Mouse (Mus musculus): ENCODE data around the gene Spata21.

The Spata21 gene

DNA sequence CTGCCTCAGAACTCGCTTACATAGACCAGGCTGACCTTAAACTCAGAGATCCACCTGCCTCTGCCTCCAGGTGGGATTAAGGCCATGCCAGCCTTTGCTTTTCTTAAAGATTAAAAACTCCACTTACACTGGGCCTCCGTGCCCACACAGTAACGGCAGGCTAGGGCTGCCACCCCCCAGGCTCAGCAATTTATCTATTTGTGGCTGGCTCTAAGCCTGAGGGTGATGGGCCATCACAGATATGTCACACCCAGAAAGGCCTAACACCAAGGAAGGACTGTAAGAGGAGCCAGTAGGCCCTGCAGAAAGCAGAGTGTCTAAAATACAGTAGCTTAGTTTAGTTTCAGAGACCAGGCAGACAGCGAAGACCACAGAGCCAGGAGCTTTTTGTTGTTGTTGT lies 14.0 kb upstream of the Spata21 start:
- 67% methylated on average over 4 of the region's 4 CpGs for WGBS

DNA sequence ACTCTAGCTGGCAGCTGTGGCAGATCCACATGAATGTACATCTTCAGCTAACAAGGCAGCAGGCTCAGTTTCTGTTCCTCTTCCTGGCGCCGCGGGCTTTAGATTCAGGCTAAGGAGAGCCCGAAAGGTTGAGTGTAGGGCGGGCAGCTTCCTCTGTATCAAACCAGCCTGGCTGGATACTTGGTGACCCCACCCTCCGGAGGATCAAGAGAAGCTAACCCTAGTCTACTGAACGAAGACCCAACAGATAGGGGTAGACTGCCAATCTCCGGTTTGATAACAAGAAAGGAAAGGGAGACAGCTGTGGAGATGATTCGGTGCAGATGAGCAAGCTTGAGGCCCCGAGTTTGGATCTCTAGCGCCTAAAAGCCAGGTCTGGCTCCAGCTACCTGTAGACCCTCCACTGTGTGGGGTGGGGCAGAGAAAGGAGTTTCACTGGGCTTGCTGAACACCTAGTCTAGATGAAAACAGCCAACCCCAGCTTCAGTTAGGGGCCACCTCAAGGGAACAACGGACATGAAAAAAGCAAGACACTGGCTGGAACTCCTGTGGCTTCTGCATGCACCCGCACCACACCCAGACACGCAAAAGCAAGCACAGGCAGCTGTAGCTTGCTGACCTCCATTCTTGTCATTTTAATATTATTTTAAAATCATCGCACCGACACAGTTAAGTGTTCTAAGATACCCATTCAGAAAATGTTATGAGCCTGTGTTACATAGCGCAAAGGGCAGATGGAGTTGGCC lies 11.2 kb upstream of the Spata21 start:
- 49% methylated on average over 17 of the region's 17 CpGs for WGBS

DNA sequence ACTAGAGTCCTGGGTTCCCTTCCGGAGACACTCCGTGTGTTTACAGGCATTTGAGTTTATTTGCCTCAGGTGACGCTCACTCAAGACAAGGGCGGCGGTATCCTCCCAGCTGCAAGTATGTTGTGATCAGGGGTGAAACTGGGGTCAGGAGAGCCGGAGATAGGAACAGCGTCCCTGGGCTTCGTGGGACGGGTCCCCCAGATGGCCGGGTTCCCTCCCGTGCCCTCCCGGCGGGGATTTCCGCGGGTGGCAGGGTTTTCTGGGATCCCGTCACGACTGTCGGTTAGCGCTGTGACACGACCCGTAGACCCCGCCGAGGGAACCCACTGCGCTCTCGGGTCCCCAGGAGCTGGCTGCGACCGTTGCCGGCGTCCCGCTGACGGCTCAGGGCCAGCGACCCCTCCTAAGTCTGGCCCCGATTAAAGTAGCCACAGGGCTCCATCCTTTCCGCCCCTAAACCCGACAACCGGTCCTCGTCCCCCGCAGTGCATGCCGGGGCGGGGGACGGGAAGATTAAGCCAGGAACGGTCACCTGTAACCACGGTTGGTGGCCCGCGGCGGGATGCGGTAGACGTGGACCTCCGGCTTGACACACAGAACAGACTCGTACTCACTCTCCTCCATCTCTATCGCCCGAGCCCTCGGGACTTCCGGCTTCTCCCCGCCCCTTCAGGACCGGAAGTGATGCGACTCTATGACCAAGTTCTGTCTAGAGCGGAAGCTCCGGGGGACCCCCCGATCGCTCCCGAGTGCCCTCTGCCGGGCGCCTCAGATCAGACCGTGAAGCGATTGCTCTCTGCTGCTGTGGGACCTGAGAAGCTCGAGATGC lies 10.2 kb upstream of the Spata21 start, which contains the start of gene Necap2:
Gene Necap2 (minus strand): TSS at position 677 of the 829 bp plus-strand sequence.
- WGBS: under 1% methylated on average over 67 of the region's 67 CpGs

DNA sequence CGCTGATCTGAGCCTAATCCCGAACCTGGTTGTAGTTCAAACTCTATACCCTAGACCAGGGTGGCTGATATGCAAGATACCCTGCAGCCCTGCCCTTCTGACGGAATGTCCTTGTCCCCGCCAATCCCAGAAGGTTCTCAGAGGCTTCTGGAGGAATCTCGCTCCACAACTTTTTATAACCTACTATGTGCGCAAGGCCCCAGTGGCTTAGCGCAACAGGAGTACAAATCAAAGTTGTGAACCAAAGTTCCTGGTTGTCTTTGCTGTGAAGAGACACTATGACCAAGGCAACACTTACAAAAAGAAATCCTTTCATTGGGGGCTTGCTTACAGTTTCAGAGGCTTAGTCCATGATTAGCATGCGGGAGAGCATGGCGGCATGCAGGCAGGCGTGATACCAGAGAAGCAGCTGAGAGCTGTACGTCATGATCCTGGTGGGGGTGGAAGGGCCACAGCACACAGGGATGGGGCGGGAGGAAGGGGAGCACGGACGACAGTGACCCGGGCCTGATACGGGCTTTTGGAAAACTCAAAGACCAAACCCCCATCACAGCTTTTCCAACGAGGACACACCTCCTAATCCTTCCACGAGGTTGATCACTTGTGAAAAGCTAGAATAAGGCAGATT lies 9.5 kb upstream of the Spata21 start:
- 71% methylated on average over 18 of the region's 18 CpGs for WGBS

DNA sequence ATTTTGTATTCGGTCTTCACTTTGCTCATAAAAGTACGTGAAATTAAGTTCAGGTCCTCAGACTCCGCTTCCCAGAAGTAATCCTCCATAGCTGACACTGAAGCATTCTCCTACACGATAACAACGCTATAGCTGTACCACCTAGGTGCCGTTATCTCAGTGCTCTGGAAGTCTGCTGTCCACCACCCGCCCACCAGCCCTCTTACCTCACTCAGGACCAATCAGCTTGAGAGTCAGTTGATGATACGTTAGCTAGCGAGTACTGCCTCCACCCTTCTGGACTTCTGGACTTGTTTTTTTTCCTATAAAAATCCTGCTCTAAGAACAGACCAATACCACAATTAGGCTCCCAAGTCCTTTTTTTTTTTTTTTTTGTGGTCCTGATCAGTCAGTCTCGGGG lies 1.3 kb upstream of the Spata21 start:
- 79% methylated on average over 10 of the region's 10 CpGs for WGBS

DNA sequence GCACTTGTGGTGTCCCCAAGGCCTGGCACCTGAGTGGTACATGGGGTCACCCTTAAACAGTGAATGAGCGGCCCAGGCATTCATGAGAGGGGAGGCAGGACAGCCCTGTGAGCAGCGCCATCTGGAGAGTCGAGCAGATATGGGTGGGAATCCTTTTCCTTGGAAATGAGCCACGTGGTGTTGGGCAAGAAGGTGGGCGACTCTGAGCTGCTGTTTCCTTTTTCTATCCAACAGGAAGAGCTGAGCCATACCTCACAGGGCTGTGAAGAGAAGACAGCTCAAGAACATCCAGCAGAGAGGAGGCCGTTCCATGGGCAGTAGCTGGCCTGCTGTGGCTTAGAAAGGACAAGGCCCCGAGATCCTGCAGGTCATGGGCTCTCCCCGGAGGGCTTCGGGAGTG lies 581 bp downstream of the Spata21 start:
- 57% methylated on average over 9 of the region's 9 CpGs for WGBS

DNA sequence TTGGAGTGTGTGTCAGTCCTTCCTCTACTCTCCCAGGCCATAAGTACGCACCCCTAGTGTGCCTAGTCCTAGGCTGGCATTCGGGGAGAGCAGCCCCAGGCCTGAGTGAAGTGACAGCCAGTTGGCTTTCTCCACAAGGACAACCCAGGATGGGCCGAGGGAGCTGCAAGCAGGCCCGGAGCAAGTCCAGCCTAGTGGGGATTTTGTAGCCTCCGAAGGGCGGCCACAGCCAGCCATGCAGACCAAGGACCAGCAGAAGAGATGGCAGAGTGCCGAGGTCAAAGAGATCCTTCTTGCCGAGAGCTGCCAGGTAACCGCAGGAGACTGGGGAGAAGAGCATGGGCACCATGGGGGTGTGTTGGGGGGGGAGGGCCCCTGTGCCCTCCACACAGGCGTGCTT lies 6.9 kb downstream of the Spata21 start:
- 80% methylated on average over 10 of the region's 10 CpGs for WGBS

DNA sequence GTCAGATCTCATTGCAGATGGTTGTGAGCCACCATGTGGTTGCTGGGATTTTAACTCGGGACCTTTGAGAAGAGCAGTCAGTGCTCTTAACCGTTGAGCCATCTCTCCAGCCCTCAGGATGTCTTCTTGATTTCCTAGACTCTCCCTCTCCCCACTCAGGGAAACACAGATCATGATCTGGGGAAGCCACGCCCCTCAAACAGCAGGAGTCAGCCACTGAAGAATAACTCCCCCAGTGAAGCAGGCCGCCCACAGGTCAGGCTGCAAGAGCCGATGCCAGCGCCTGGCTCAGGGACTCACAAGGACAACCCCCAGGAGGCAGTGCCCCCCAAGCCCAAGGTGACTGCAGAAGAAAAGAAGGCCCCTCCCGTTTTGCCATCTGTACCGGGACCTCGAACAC lies 8.6 kb downstream of the Spata21 start:
- WGBS: 13% methylated on average over 9 of the region's 9 CpGs

DNA sequence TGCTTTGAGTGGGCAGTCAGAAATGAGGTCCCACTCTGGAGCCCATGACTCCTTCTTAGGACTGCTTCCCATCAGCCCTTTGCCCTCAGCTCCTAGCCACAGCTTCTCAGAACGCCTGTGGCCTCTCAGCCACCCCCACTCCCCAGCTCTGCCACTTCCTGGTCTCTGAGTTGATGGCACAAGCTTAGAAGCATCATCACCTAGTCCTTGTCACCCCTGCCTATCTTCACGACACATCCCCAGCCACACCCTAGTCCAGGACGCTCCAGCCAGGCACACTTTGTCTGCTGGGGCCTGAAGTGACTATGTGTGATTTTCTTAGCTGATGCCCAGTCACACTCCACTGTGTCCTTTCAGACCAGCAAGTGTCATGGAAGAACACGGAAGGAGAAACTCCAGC lies 10.8 kb downstream of the Spata21 start:
- WGBS: 82% methylated on average over 4 of the region's 4 CpGs

DNA sequence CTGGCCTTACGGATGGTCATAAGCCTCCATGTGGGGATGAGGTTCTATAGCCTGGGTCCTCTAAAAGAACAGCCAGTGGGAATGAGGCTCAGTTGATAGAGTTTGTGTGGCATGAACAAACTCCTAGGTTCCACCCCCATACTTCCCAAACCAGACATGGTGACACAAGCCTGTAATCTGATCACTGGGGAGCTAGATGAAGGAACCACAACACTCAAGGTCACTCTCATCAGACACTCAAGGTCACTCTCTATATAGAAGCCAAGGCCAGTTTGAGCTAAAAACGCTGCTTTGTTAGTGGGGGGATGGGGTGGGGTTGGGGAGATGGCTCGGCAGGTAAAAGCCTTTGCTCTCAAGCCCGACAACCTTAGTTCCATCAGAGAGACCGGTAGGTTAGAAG lies 11.8 kb downstream of the Spata21 start:
- WGBS: 80% methylated on average over 5 of the region's 5 CpGs

DNA sequence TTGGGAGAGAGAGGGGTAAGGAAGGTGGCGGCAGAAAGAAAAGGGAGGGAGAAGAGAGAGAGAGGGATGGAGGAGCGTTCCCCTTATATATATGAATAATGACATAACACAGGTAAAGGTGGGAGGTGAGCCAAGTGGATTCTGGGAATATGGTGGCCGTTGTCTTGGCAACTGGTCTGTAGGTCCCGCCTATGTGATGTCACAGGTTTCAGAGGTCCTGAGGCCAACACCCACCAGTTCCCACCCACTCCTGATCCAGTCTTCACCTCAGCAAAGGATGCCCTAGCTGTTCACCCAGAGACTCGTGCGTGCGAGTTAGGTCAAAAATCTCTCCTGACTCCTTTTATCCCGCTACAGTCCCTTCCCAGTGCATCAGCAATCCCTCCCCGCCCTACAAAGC lies 13.2 kb downstream of the Spata21 start:
- WGBS: 94% methylated on average over 9 of the region's 9 CpGs

DNA sequence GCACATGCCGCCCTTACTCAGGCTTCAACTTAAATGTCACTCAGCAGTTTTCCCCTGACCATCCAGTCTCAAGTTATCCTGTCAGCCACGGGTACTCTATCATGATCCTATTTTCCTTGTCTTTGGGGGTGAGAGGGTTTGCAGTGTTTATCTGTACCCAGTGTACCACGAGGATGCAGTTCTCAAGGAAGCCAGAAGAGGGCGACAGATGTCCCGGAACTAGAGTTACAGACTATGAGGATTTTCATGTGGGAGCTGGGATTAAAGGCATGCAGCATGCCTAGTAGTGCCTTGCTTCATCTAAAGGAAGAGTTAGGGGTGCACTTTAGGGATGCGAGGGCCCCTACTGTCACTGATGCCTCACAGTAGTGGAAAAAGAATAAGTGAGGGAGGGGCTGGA lies 13.7 kb downstream of the Spata21 start:
- 71% methylated on average over 6 of the region's 6 CpGs for WGBS

DNA sequence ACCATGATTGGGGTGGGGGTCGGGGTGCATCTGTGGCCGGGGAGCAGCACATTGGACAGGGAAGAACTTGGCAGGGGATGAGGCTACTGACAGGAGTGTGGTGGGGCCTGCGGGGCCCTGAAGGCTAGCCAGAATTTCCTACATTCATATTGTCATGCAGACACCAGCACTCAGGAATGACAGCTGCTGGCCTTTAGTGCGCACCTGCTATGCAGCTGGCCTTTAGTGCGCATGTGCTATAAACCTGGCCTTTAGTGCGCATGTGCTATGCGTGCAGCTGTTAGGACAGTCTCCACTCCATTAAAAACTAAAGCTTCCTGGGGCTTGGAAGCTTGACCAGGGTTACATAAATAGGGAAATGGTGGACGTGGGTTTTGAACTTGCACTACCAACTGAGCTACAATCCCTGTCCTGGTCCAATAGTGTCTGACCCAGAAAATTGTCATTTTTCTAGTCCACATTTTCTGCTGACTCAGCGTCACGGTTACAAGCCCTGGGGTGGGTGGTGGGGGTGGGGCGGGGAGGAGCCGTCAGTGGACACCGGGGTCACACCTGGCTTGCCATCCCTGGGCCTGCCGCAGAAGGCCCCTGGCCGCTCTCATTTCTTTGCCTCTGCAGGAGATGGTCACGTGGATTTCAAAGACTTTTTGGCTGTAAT lies 18.5 kb downstream of the Spata21 start:
- 85% methylated on average over 16 of the region's 16 CpGs for WGBS

DNA sequence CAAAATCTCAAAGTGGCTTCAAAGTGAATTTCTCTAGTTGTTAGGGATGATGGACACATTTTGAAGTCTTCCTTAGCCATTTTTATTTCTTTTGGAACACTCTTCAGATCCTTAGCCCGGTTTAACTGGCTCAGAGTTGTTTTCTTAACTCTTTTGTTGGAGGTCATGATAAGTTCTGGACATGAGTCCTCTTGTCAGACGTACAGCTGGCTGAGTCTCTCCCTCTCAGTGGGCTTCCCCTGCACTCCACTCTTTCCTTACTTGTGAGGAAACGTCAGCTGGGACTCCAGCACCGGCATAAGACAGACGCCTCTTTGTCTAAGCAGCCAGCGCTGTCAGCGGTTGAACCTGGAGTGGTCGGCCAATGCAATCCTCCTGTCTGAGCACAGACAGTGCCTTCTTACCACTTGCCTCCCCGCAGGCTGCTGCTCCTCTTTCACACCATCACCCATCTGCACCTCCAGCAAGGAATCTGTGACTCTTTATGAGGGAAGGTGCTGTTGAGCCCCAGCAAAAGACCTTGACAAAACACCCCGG lies 20.1 kb downstream of the Spata21 start:
- WGBS: 43% methylated on average over 10 of the region's 10 CpGs

DNA sequence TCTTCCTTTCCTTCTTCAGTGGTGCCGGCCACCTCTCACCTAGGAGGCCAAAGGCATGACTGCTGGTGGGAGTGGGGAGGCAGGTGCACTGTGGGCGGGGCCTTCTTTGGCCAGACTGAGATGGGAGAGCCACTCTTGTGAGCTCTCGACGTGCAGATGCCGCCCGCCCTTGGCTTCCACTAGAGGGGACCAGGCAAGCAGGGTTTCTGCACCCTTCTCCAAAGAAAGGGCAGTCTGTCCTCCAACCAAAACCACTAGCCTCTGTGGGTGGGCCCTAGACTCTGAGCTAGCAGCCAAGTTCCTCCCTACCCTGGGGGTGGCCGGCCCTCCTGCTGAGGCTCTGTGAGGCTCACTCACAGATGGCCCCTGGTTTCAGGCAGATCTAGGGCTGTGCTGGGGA lies 25.7 kb downstream of the Spata21 start:
- 60% methylated on average over 7 of the region's 7 CpGs for WGBS

DNA sequence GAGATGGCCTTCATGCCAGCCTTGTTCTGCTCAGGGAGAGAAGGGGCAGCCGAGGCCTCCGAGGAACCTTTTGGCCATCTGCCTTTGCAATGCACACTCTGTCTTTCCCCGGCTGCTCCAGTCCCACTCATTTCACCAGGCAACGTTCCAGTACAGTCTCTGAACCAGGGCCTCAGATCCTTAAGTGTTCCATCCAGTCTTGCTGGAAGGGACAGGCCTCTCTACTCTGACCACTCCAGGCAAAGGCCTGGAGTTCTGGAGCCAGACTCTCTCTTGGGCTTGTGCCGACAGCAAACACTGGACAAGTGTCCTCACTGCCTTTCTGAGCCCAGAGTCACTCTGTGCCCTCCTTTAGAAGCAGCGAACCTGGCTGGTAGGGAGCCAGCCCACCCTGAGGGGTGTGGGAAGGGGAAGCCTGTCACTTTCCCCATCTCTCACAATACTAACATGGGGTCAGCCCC lies 26.4 kb downstream of the Spata21 start:
- 32% methylated on average over 6 of the region's 6 CpGs for WGBS

DNA sequence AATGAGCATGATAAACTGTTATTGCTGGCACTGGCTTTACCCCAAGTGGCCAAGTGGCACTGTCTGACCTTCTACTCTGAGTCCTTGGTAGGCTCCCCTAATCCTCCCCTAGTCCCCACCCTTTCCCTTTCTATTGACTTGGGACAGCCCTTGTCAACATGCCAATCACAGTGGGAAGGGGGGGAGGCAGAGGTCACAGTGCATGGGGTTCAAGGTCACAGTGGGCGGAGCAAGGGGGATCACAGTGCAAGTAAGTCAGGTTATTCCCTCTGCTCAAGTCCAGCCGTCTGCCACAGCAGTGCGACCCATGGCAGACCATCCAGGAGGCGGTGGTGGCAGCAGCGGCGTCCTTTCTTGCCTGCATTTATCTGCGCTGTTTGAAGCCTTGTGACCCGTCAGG lies 27.3 kb downstream of the Spata21 start:
- 90% methylated on average over 8 of the region's 8 CpGs for WGBS

DNA sequence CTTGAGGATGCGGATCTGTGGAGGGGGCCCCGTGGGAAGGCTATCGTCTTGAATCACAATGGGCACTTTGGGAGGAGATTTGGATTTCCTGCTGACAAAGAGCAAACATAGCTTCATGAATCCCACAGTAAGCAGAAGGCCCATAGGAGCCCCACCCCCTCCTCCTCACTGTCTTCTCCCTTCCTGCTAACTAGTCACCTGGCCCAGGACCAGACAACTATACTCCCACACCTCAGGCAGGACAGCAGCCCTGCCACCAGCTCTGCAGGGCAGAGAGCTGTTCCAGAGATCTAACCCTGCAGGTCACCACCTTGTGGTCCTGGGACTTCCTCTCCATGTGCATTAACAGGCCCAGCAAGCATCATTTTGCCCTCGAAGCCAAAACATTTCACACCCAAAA lies 30.6 kb downstream of the Spata21 start:
- WGBS: 58% methylated on average over 4 of the region's 4 CpGs

DNA sequence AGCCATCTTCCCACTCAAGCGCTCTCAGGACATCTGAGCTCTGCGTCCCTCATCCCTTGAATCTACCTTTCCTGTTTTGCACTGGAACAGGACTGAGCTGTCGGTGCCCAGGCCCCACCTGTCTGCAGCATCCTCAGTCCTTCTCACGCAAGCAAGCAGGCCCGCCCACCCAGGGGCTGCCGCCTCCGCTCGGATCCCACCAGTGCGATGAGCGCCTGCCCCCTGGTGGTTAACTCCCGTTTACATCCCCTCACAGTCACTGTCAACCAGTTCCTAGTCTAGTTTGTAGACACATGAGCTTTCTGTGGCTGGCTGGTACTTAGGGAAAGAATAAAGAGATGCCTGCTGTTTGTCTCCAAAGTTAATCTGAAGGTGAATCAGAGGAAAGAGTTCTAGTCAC lies 32.6 kb downstream of the Spata21 start:
- 20% methylated on average over 11 of the region's 11 CpGs for WGBS

DNA sequence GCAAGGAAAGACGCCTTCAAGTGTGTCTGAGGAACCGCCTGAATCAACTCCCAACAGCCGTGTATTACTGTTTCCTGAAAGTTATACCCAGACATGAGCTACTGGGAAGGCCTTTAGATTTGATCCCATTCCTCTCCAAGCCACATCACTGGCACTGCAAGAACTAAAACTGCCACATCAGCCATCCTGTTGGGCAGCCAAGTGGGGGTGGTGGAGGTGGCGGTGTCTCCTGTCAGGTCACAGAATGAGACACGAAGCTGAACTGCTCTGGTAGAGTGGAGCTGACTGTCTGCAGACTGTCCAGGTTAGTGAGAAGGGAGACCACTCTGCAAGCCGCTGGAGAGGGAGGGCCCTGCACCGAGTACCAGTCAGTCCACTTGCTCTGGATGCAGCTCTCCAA lies 34.5 kb downstream of the Spata21 start:
- WGBS: 77% methylated on average over 7 of the region's 7 CpGs

DNA sequence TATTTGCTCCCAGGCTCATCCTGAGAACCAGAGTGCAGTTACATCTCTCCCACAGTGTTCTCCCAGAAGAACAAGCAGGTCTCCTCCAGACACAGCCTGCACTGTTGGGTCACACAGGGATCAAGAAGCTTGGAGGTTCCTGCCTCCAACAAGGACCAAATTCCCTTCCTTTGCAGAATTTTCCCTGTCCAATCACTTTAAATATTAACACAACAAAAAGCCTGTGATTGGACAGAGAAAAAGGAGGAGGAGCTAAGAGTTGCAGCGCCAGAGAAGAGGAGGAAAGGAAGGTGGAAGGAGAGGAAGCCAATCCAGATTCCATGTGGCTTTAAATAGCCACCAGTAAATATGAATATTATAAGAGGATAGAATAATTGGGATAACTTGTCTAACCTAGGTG lies 34.9 kb downstream of the Spata21 start:
- 34% methylated on average over 1 of the region's 1 CpGs for WGBS

DNA sequence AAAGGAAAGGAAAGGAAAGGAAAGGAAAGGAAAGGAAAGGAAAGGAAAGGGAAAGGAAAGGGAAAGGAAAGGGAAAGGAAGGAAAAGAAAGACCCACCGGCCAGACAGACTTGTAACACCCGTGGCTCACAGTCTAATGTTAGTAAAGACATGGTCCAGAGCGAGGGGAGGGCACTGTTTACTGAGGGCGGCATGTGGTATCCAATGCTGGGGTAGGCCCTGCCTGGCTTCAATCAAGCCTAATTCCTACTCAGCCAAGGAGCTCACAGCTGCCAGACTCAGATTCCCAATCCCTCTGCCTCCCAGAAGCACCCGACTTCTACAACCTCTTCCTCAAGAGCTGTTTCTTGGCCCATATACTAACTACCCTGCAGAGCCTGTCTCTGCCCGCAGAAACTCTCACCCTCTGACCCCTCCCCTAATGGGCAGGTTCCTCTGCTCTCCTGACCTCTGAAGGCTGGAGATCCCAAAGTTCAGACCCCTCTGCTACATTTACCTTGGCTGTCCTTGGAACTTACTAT lies 41.1 kb downstream of the Spata21 start:
- 69% methylated on average over 6 of the region's 6 CpGs for WGBS

All from cerebral cortex, adult 2 months (tissue).